Mouse (Mus musculus): ENCODE results near the gene Depdc5.

DNA sequence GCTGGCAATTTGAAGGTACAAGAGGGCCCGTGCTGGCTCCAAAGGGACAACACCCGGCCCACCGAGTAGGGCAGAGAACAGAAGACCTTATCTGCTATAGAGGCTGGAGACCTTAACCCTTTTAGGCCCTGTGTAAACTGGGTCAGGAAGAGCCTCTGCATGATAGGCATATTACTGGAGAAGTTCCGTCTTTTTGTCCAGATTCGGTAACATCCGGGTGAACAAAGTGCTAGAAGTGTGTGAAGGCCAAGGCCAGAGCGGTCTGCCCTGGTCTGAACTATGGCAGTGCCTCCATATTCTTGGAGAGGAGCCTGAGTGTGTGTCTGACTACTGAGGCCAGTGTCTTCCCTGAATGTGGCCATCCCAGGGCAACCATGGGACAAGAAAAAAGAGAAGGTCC, 36.5 kb upstream of the Depdc5 start, which contains the start of gene Gm20671:
- TF ChIP-seq KAT2A (IDR thresholded peaks at IDR 0.05; ENCODE audit: insufficient replicate concordance, low read length) (no peak), CTCF (conservative IDR thresholded peaks at IDR 0.05 in 1 of 2, IDR thresholded peaks at IDR 0.05 in 1 of 2; ENCODE audit: low read depth in 2 of 2, low read length in 2 of 2) (no peak), ZNF384 (IDR thresholded peaks at IDR 0.05; ENCODE audit: low read depth, low read length) (no peak), SIN3A (IDR thresholded peaks at IDR 0.05; ENCODE audit: low read length) (no peak), MAFK (IDR thresholded peaks at IDR 0.05; ENCODE audit: insufficient replicate concordance, low read length) (no peak), EP300 (IDR thresholded peaks at IDR 0.05; ENCODE audit: low read length) (no peak), ZC3H11A (IDR thresholded peaks at IDR 0.05; ENCODE audit: low read depth, low read length) (no peak), POLR2A (IDR thresholded peaks at IDR 0.05; ENCODE audit: low read depth, low read length) (no peak), USF1 (IDR thresholded peaks at IDR 0.05; ENCODE audit: low read depth, low read length) (no peak)
